Mouse (Mus musculus): ENCODE results near the gene Pacrg.

Gene Pacrg

GRCm38 (mm10) chr17:10451306-10452077, 388.6 kb downstream of the Pacrg start:
- DNase-seq (ENCODE audit: low read depth, low spot score): no peak

- no peak for DNase-seq (ENCODE audit: low read depth, low spot score)
Observed at GRCm38 (mm10) chr17:10449800-10450299, 390.3 kb downstream of the Pacrg start.

GRCm38 (mm10) chr17:10448417-10448816, 391.7 kb downstream of the Pacrg start:
- DNase-seq (ENCODE audit: low read depth, low spot score): no peak

GRCm38 (mm10) chr17:10441501-10442111, 398.5 kb downstream of the Pacrg start:
- no peak for DNase-seq (ENCODE audit: low read depth, low spot score)

- no peak for DNase-seq (ENCODE audit: low read depth, low spot score)
Observed at GRCm38 (mm10) chr17:10440961-10441360, 399.1 kb downstream of the Pacrg start.

GRCm38 (mm10) chr17:10439815-10440214, 400.3 kb downstream of the Pacrg start:
- DNase-seq (ENCODE audit: low read depth, low spot score): no peak

- no peak for DNase-seq (ENCODE audit: low read depth, low spot score)
Observed at GRCm38 (mm10) chr17:10434867-10435266, 405.2 kb downstream of the Pacrg start.

- DNase-seq (ENCODE audit: low read depth, low spot score): no peak
Observed at GRCm38 (mm10) chr17:10432525-10433180, 407.5 kb downstream of the Pacrg start.

- no peak for DNase-seq (ENCODE audit: low read depth, low spot score)
Observed at GRCm38 (mm10) chr17:10431849-10432524, 408.1 kb downstream of the Pacrg start.

- DNase-seq (ENCODE audit: low read depth, low spot score): no peak
Observed at GRCm38 (mm10) chr17:10430831-10431230, 409.3 kb downstream of the Pacrg start.

GRCm38 (mm10) chr17:10429406-10429805, 410.7 kb downstream of the Pacrg start:
- DNase-seq (ENCODE audit: low read depth, low spot score): no peak

- DNase-seq (ENCODE audit: low read depth, low spot score): no peak
Observed at GRCm38 (mm10) chr17:10425311-10425710, 414.8 kb downstream of the Pacrg start.

GRCm38 (mm10) chr17:10417558-10418253, 422.4 kb downstream of the Pacrg start:
- DNase-seq (ENCODE audit: low read depth, low spot score): no peak

- no peak for DNase-seq (ENCODE audit: low read depth, low spot score)
Observed at GRCm38 (mm10) chr17:10416995-10417394, 423.1 kb downstream of the Pacrg start.

GRCm38 (mm10) chr17:10416101-10416500, 424.0 kb downstream of the Pacrg start:
- DNase-seq (ENCODE audit: low read depth, low spot score): no peak

GRCm38 (mm10) chr17:10414383-10414782, 425.7 kb downstream of the Pacrg start:
- DNase-seq (ENCODE audit: low read depth, low spot score): no peak

GRCm38 (mm10) chr17:10413870-10414269, 426.2 kb downstream of the Pacrg start:
- DNase-seq (ENCODE audit: low read depth, low spot score): no peak

GRCm38 (mm10) chr17:10410597-10411476, 429.3 kb downstream of the Pacrg start:
- no peak for DNase-seq (ENCODE audit: low read depth, low spot score)

GRCm38 (mm10) chr17:10408681-10409081, 431.4 kb downstream of the Pacrg start:
- DNase-seq (ENCODE audit: low read depth, low spot score): no peak

- no peak for DNase-seq (ENCODE audit: low read depth, low spot score)
Observed at GRCm38 (mm10) chr17:10407031-10407722, 432.9 kb downstream of the Pacrg start.

All from retina, postnatal 7 days (tissue).